Mouse (Mus musculus): ENCODE results near the gene Trim54.

The Trim54 gene

GRCm38 (mm10) chr5:31105814-31106335, 10.6 kb upstream of the Trim54 start, which contains the start of gene Dnajc5g:
TSS of gene Dnajc5g (plus strand) at chr5:31106285.
- DNase-seq (ENCODE audit: extremely low spot score, low spot score) = no peak

GRCm38 (mm10) chr5:31108000-31108490, 8.5 kb upstream of the Trim54 start, which contains the start of gene Slc30a3:
TSS of gene Slc30a3 (minus strand) at chr5:31108237.
- DNase-seq (ENCODE audit: extremely low spot score, low spot score) = no peak

GRCm38 (mm10) chr5:31110781-31111180, 5.7 kb upstream of the Trim54 start:
- no peak for DNase-seq (ENCODE audit: extremely low spot score, low spot score)

GRCm38 (mm10) chr5:31116912-31117311, 400 bp downstream of the Trim54 start:
- no peak for DNase-seq (ENCODE audit: extremely low spot score, low spot score)

- DNase-seq (ENCODE audit: extremely low spot score, low spot score) = no peak
Observed at GRCm38 (mm10) chr5:31121111-31121510, 4.6 kb downstream of the Trim54 start.

GRCm38 (mm10) chr5:31123481-31123880, 7.0 kb downstream of the Trim54 start:
- DNase-seq (ENCODE audit: extremely low spot score, low spot score) = no peak

GRCm38 (mm10) chr5:31126050-31126449, 9.5 kb downstream of the Trim54 start:
- DNase-seq (ENCODE audit: extremely low spot score, low spot score) = no peak

GRCm38 (mm10) chr5:31136730-31137424, 20.4 kb downstream of the Trim54 start:
- DNase-seq (ENCODE audit: extremely low spot score, low spot score) = peak; percentile 32

GRCm38 (mm10) chr5:31137658-31138057, 21.1 kb downstream of the Trim54 start:
- peak; percentile 28 for DNase-seq (ENCODE audit: extremely low spot score, low spot score)

GRCm38 (mm10) chr5:31138241-31138967, 21.9 kb downstream of the Trim54 start, which contains the start of gene Ucn:
TSS of gene Ucn (minus strand) at chr5:31138829.
- DNase-seq (ENCODE audit: extremely low spot score, low spot score) = peak; percentile 33

GRCm38 (mm10) chr5:31138968-31139425, 22.5 kb downstream of the Trim54 start:
- DNase-seq (ENCODE audit: extremely low spot score, low spot score) = peak; percentile 35

GRCm38 (mm10) chr5:31149781-31150180, 33.3 kb downstream of the Trim54 start:
- no peak for DNase-seq (ENCODE audit: extremely low spot score, low spot score)

- DNase-seq (ENCODE audit: extremely low spot score, low spot score) = no peak
Observed at GRCm38 (mm10) chr5:31151746-31152145, 35.2 kb downstream of the Trim54 start.

GRCm38 (mm10) chr5:31153516-31154151, 37.1 kb downstream of the Trim54 start:
- no peak for DNase-seq (ENCODE audit: extremely low spot score, low spot score)

GRCm38 (mm10) chr5:31154152-31154553, 37.6 kb downstream of the Trim54 start, which contains the start of gene Mpv17:
TSS of gene Mpv17 (minus strand) at chr5:31154251.
- DNase-seq (ENCODE audit: extremely low spot score, low spot score) = peak; percentile 80

- no peak for DNase-seq (ENCODE audit: extremely low spot score, low spot score)
Observed at GRCm38 (mm10) chr5:31162462-31162861, 46.0 kb downstream of the Trim54 start.

- no peak for DNase-seq (ENCODE audit: extremely low spot score, low spot score)
Observed at GRCm38 (mm10) chr5:31164878-31165277, 48.4 kb downstream of the Trim54 start.

- DNase-seq (ENCODE audit: extremely low spot score, low spot score) = no peak
Observed at GRCm38 (mm10) chr5:31168630-31169029, 52.1 kb downstream of the Trim54 start.

GRCm38 (mm10) chr5:31179301-31179765, 62.8 kb downstream of the Trim54 start:
- DNase-seq (ENCODE audit: extremely low spot score, low spot score) = no peak

GRCm38 (mm10) chr5:31179766-31180630, 63.5 kb downstream of the Trim54 start, which contains the start of the genes Gm29609 and Gtf3c2:
TSS of gene Gm29609 (minus strand) at chr5:31179911.
TSS of gene Gtf3c2 (minus strand) at chr5:31180144.
- peak; percentile 91 for DNase-seq (ENCODE audit: extremely low spot score, low spot score)

Measured in neural tube, embryonic 10.5 days (tissue).